Mouse (Mus musculus): ENCODE results near the gene Ralgapa2.

DNA sequence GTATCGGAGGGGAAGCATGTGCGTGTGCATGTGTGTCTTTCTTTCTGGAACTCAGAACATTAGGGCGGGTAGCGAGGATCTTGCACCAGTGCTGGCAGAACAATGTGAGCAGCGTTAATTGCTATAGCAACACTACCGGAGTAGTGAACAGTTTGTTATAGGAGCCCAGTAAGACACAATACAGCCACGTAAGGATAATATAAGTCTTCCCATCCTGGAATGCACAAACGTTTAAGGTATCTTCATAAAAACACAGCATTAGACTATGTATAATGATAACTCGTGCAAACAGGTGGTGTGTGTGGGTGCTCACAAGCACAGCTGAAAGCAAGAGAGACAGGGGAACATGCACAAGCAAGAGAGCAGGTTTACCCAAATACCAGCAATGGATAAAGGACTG lies 16.4 kb downstream of the Ralgapa2 start:
- TF ChIP-seq CTCF (IDR thresholded peaks at IDR 0.05; ENCODE audit: borderline replicate concordance, insufficient read depth, low read length) = no peak
- TF ChIP-seq POLR2A (IDR thresholded peaks at IDR 0.05; ENCODE audit: low read depth, low read length) = no peak
